Mouse (Mus musculus) liver, embryonic 12.5 days (tissue): ENCODE data around the gene Heatr1. TPM values are rescaled to one million over a fixed set of nuclear protein-coding genes. Genes with fewer than 3 reads are reported as not detected.

Experiments used
- ATAC-seq: fragments of 200-750 bp; cut with Nextera tagmentation; 2 replicates; pipeline ENCODE4 v1.8.0; 2017; ENCODE audit warnings: moderate number of reproducible peaks, mild to moderate bottlenecking, moderate library complexity
- H3K27ac ChIP-seq: fragments of 300-500 bp; sonication (generic); 2 replicates; pipeline ENCODE4 v1.5.1; 2016; ENCODE audit warnings: mild to moderate bottlenecking
- H3K27me3 ChIP-seq: fragments of 300-500 bp; sonication (generic); replicated peaks from 2 replicates; pipeline ENCODE4 v1.6.1; 2016; ENCODE audit warnings: mild to moderate bottlenecking, moderate library complexity
- H3K36me3 ChIP-seq: fragments of 300-500 bp; sonication (generic); 2 replicates; pipeline ENCODE4 v1.6.1; 2016; ENCODE audit warnings: mild to moderate bottlenecking, moderate library complexity
- H3K4me1 ChIP-seq: fragments of 300-500 bp; sonication (generic); 2 replicates; pipeline ENCODE4 v1.6.1; 2016
- H3K4me2 ChIP-seq: fragments of 300-500 bp; sonication (generic); 2 replicates; pipeline ENCODE4 v1.6.1; 2016; ENCODE audit warnings: mild to moderate bottlenecking, moderate library complexity
- H3K4me3 ChIP-seq: fragments of 300-500 bp; sonication (generic); 2 replicates; pipeline ENCODE4 v1.5.1; 2016; ENCODE audit warnings: mild to moderate bottlenecking, moderate library complexity
- H3K9ac ChIP-seq: fragments of 300-500 bp; sonication (generic); 2 replicates; pipeline ENCODE4 v1.6.1; 2016; ENCODE audit warnings: mild to moderate bottlenecking, moderate library complexity
- H3K9me3 ChIP-seq: fragments of 300-500 bp; sonication (generic); replicated peaks from 2 replicates; pipeline ENCODE4 v1.6.1; 2016; ENCODE audit warnings: mild to moderate bottlenecking, moderate library complexity
- WGBS: fragments of 180-500 bp; shearing (Covaris S2); methylation state at CpG from one replicate; pipeline ENCODE4 v1.1.7; 2016; ENCODE audit not compliant: insufficient replicate concordance; 5-methylcytosine and 5-hydroxymethylcytosine counted together
- polyA plus RNA-seq: library from polyadenylated mRNA; unstranded; fragments of >200 nt; fragmentation: Nextera tagmentation; extraction: Ambion mirVana; gene quantifications from 2 replicates; pipeline ENCODE4 v1.2.1, GENCODE M21; 2016

Heatr1 gene
- 30.3 and 33.1 TPM in 2 replicates for polyA plus RNA-seq

GRCm38 (mm10) chr13:12394609-12395505, at the start of gene Heatr1:
Gene Heatr1 (plus strand): TSS chr13:12395027.
- H3K9me3 ChIP-seq: no peaks in the 10 kb centered on the region
- H3K36me3 ChIP-seq: peaks cover 33% of the 10 kb centered on the region
- peak within 1 kb of the TSS; percentile 91 for H3K4me2 ChIP-seq
- H3K27ac ChIP-seq: peak within 1 kb of the TSS; percentile 72
- H3K9ac ChIP-seq: peak within 1 kb of the TSS; percentile 81
- WGBS: under 1% methylated on average over 43 of the region's 43 CpGs
- peaks cover 12% of the 10 kb centered on the region; the same call in 1 of the 2 replicates for H3K27me3 ChIP-seq
- H3K4me1 ChIP-seq: peaks cover 22% of the 10 kb centered on the region
- peak; percentile 94 for ATAC-seq
- peak within 1 kb of the TSS; percentile 90 for H3K4me3 ChIP-seq

DNA sequence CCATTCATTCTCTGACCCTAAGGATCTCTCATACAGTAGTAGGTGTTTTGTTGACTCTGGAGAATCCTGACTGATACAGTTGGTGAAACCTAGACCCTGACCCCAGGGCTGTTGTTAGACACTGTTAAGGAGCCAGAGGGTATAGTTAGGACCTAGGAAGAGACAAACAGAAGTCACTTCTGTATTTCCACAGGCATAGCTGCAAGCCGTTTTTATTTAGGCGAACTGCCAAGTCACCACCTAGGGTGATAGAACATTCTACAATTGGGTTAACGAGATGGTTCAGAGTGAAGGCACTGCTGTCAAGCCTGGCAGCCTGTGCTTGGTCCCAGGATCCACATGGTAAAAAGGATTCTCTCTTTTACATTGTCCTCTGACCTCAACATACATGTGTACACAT, 48.0 kb upstream of the Heatr1 start:
- Histone ChIP-seq H3K27me3 (peaks cover 1% of the 10 kb centered on the region; the same call in 1 of the 2 replicates), H3K9me3 (no peaks in the 10 kb centered on the region), H3K4me3 (no peak overlapping the region), H3K27ac (no peak overlapping the region), H3K4me1 (no peaks in the 10 kb centered on the region), H3K36me3 (no peaks in the 10 kb centered on the region), H3K4me2 (no peak overlapping the region), H3K9ac (no peak overlapping the region)
- no peak for ATAC-seq
- 62% methylated on average over 3 of the region's 3 CpGs for WGBS

GRCm38 (mm10) chr13:12349197-12349824, 45.5 kb upstream of the Heatr1 start:
- H3K4me3 ChIP-seq: no peak overlapping the region
- no peaks in the 10 kb centered on the region for H3K4me1 ChIP-seq
- H3K9me3 ChIP-seq: no peaks in the 10 kb centered on the region
- WGBS: 53% methylated on average over 13 of the region's 13 CpGs
- no peaks in the 10 kb centered on the region for H3K27me3 ChIP-seq
- no peak for ATAC-seq
- H3K4me2 ChIP-seq: no peak overlapping the region
- no peak overlapping the region for H3K27ac ChIP-seq
- H3K9ac ChIP-seq: no peak overlapping the region
- H3K36me3 ChIP-seq: no peaks in the 10 kb centered on the region

DNA sequence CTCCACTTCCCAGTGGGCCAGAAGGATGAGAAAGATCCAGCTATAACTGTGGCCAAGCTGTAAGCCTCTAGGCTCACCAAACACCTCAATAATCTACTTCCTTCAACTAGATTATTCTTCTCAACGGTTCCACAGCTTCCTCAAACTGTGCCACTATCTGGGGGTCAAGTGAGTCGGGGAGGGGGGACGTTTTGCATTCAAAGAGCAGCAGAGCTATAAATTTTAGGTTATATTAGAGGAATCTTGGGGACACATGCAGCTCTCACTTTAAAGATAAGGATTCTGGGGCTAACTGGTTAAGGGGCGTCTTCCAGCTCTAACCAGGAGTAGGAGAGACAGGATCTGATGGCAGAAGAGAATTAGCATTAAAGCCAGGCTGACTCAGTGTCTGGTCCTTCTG, 38.6 kb upstream of the Heatr1 start:
- Histone ChIP-seq H3K27ac (no peak overlapping the region), H3K27me3 (no peaks in the 10 kb centered on the region), H3K4me2 (no peak overlapping the region), H3K4me3 (no peak overlapping the region), H3K9me3 (no peaks in the 10 kb centered on the region), H3K36me3 (no peaks in the 10 kb centered on the region), H3K9ac (no peak overlapping the region), H3K4me1 (no peaks in the 10 kb centered on the region)
- 34% methylated on average over 4 of the region's 4 CpGs for WGBS
- ATAC-seq: no peak

GRCm38 (mm10) chr13:12357554-12357953, 37.3 kb upstream of the Heatr1 start:
- H3K4me1 ChIP-seq: no peaks in the 10 kb centered on the region
- H3K4me2 ChIP-seq: no peak overlapping the region
- H3K9me3 ChIP-seq: no peaks in the 10 kb centered on the region
- no peaks in the 10 kb centered on the region for H3K36me3 ChIP-seq
- no peak overlapping the region for H3K4me3 ChIP-seq
- no peak for ATAC-seq
- 79% methylated on average over 5 of the region's 5 CpGs for WGBS
- no peak overlapping the region for H3K27ac ChIP-seq
- no peaks in the 10 kb centered on the region for H3K27me3 ChIP-seq
- no peak overlapping the region for H3K9ac ChIP-seq

DNA sequence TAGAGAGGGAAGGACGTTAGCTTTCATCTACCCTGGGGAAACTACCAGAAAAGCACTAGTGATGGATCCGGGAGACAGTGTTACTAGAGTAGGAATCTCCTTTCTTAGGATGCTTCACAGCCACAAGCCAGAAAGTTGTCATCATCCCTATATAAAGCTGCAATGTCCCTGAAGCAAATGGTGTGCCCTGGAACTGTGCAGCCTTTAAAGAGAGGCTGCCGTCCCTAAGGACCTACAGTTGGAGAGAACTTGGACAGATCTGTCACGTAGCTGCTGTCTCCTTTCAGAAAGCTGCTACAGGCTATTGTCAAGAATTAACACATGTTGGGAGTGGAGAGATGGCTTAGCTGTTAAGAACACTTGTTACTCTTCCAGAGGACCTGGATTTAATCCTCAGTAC, 33.3 kb upstream of the Heatr1 start:
- H3K4me1 ChIP-seq: no peaks in the 10 kb centered on the region
- H3K9me3 ChIP-seq: no peaks in the 10 kb centered on the region
- WGBS: 71% methylated on average over 4 of the region's 4 CpGs
- H3K27ac ChIP-seq: no peak overlapping the region
- H3K36me3 ChIP-seq: no peaks in the 10 kb centered on the region
- no peaks in the 10 kb centered on the region for H3K27me3 ChIP-seq
- no peak overlapping the region for H3K4me3 ChIP-seq
- H3K9ac ChIP-seq: no peak overlapping the region
- H3K4me2 ChIP-seq: no peak overlapping the region
- ATAC-seq: no peak

DNA sequence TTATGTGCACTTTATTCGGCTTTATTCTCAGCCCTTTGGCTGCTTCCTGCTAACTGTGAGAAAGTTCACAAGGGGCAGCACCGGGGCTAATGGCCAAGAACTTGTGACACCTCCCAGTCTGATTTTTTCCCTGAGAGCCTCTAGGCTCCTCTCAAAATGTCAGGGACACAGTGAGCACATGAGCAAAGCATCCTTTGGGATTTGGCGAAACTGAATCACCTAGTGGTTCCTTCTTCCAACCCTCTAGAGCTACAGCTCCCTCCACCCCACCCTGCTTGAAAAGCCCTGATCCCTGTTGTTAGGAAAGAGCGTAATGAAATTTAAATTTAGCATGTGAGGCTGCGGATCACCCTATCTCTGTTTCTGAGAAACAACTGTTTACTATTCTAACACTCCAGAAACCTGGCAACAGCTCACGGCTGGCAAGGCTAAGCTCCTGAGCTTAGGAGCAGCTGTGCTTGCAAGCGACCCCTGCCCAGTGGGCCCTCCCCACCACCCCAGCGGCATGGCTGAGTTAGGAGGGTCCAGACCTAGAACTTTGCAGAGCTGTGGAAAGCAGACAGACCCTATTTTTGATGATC, 25.7 kb upstream of the Heatr1 start:
- no peak overlapping the region for H3K4me2 ChIP-seq
- no peak overlapping the region for H3K27ac ChIP-seq

GRCm38 (mm10) chr13:12369930-12370329, 24.9 kb upstream of the Heatr1 start:
- no peak overlapping the region for H3K4me2 ChIP-seq
- H3K9ac ChIP-seq: no peak overlapping the region
- no peaks in the 10 kb centered on the region for H3K27me3 ChIP-seq
- no peak overlapping the region for H3K4me3 ChIP-seq
- H3K36me3 ChIP-seq: no peaks in the 10 kb centered on the region
- no peaks in the 10 kb centered on the region for H3K9me3 ChIP-seq
- H3K4me1 ChIP-seq: no peaks in the 10 kb centered on the region
- no peak overlapping the region for H3K27ac ChIP-seq
- 61% methylated on average over 11 of the region's 11 CpGs for WGBS
- no peak for ATAC-seq

More for the DNA sequence above, 25.7 kb upstream of the Heatr1 start:
- Histone ChIP-seq H3K27me3 (no peaks in the 10 kb centered on the region), H3K9me3 (no peaks in the 10 kb centered on the region), H3K36me3 (no peaks in the 10 kb centered on the region), H3K4me3 (no peak overlapping the region), H3K9ac (no peak overlapping the region), H3K4me1 (no peaks in the 10 kb centered on the region)
- WGBS: 53% methylated on average over 8 of the region's 8 CpGs
- no peak for ATAC-seq

GRCm38 (mm10) chr13:12372755-12373154, 22.1 kb upstream of the Heatr1 start:
- no peak for ATAC-seq

DNA sequence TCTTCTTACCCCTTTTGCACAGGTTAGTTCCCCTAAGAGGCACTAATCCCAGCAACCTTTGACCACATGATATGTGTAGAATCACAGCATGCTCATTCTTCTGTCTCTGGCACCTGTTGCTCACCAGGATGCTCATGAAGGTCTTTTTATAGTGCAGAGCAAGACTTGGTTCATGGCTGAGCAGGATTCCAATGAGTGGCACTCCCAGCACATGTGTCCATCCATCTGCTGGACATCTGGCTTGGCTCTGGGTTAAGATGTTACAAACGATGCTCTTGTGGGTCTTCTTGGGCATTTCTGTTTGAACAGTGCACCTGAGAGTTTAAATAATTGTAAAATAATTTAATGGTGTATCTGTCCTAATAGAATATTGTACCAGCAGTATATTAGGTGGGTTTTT, 18.0 kb upstream of the Heatr1 start:
- Histone ChIP-seq H3K9me3 (no peaks in the 10 kb centered on the region), H3K4me3 (no peak overlapping the region), H3K4me1 (no peaks in the 10 kb centered on the region), H3K27ac (no peak overlapping the region), H3K36me3 (no peaks in the 10 kb centered on the region), H3K27me3 (no peaks in the 10 kb centered on the region), H3K9ac (no peak overlapping the region), H3K4me2 (no peak overlapping the region)
- ATAC-seq: no peak
- WGBS: 15% methylated on average over 1 of the region's 1 CpGs

More at GRCm38 (mm10) chr13:12372755-12373154, 22.1 kb upstream of the Heatr1 start:
- H3K4me1 ChIP-seq: no peaks in the 10 kb centered on the region
- WGBS: 39% methylated on average over 3 of the region's 3 CpGs
- no peak overlapping the region for H3K9ac ChIP-seq
- H3K9me3 ChIP-seq: no peaks in the 10 kb centered on the region
- H3K27me3 ChIP-seq: no peaks in the 10 kb centered on the region
- H3K4me2 ChIP-seq: no peak overlapping the region
- H3K27ac ChIP-seq: no peak overlapping the region
- H3K36me3 ChIP-seq: no peaks in the 10 kb centered on the region
- no peak overlapping the region for H3K4me3 ChIP-seq

- Histone ChIP-seq H3K9me3 (no peaks in the 10 kb centered on the region), H3K4me1 (no peaks in the 10 kb centered on the region), H3K27ac (no peak overlapping the region), H3K36me3 (no peaks in the 10 kb centered on the region), H3K9ac (no peak overlapping the region), H3K4me2 (no peak overlapping the region), H3K27me3 (no peaks in the 10 kb centered on the region), H3K4me3 (no peak overlapping the region)
- no peak for ATAC-seq
These were observed 10.0 kb upstream of the Heatr1 start for GRCm38 (mm10) chr13:12384796-12385195.

DNA sequence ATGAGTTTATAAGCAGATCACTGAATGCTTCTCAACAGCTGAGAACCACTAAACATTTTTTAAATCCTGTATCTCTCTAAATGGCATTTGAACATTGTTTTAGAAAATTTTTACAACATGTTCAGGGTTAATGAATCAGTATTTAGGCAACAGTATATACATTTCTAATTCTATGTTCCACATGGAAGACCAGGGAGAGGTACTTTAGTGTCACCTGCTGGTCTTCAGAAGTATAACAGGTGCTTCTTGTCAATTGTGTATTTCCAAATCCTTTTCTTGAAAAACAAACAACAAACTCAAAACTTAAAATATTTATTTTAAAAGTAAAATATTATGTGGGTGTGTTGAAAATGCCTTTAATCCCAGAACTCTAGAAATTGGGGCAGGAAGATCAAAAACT, 8.5 kb upstream of the Heatr1 start:
- no peaks in the 10 kb centered on the region for H3K9me3 ChIP-seq
- H3K27me3 ChIP-seq: no peaks in the 10 kb centered on the region
- no peak overlapping the region for H3K4me3 ChIP-seq
- H3K4me2 ChIP-seq: no peak overlapping the region
- no peak for ATAC-seq
- H3K4me1 ChIP-seq: no peaks in the 10 kb centered on the region
- no peak overlapping the region for H3K27ac ChIP-seq
- no peaks in the 10 kb centered on the region for H3K36me3 ChIP-seq
- H3K9ac ChIP-seq: no peak overlapping the region
